Mouse (Mus musculus): ENCODE measurements around the gene Fam118b. TPM values are rescaled to one million over a fixed set of nuclear protein-coding genes. Genes with fewer than 3 reads are reported as not detected.
A peak's percentile ranks its signal among the peaks of the same experiment; 100 is the strongest.

Fam118b gene
- total and polyA plus RNA-seq, 2 experiments from 2014 or later: 29.4 to 37.4 TPM

GRCm38 (mm10) chr9:35289992-35290391, 22.4 kb upstream of the Fam118b start:
- 35% methylated on average over 7 of the region's 7 CpGs for WGBS
- ATAC-seq (ENCODE audit: low FRiP score) (no peak), DNase-seq (ENCODE audit: low spot score) (no peak)
- no peaks in the 10 kb centered on the region for H3K9me3 ChIP-seq (ENCODE audit: low read length)
- H3K36me3 ChIP-seq (ENCODE audit: insufficient read depth, low read length): no peaks in the 10 kb centered on the region
- H3K27me3 ChIP-seq (ENCODE audit: insufficient read depth, low read length): 0 out of 2 replicates have a peak, but pooled peaks cover 5% of the 10 kb centered on the region
- no peak for TF ChIP-seq CTCF (IDR thresholded peaks at IDR 0.05)
- H3K9ac ChIP-seq (replicated peaks; ENCODE audit: low read length, poor library complexity, severe bottlenecking): no peak overlapping the region
- H3K4me1 ChIP-seq (ENCODE audit: insufficient read depth, low read length): no peaks in the 10 kb centered on the region
- H3K27ac ChIP-seq (ENCODE audit: low read depth, low read length): no peak overlapping the region
- H3K4me3 ChIP-seq (ENCODE audit: low read depth, low read length): no peak overlapping the region
- no peak overlapping the region for H3K4me2 ChIP-seq (ENCODE audit: low read depth, low read length, poor library complexity, severe bottlenecking)

GRCm38 (mm10) chr9:35286351-35286750, 18.7 kb upstream of the Fam118b start:
- no peak for TF ChIP-seq CTCF (IDR thresholded peaks at IDR 0.05)
- ATAC-seq (ENCODE audit: low FRiP score) (no peak), DNase-seq (ENCODE audit: low spot score) (no peak)
- H3K4me2 ChIP-seq (ENCODE audit: low read depth, low read length, poor library complexity, severe bottlenecking): no peak overlapping the region
- no peaks in the 10 kb centered on the region for H3K9me3 ChIP-seq (ENCODE audit: low read length)
- H3K4me3 ChIP-seq (ENCODE audit: low read depth, low read length): no peak overlapping the region
- no peaks in the 10 kb centered on the region for H3K36me3 ChIP-seq (ENCODE audit: insufficient read depth, low read length)
- no peak overlapping the region for H3K27ac ChIP-seq (ENCODE audit: low read depth, low read length)
- H3K4me1 ChIP-seq (ENCODE audit: insufficient read depth, low read length): no peaks in the 10 kb centered on the region
- WGBS: 60% methylated on average over 3 of the region's 3 CpGs
- 0 out of 2 replicates have a peak, but pooled peaks cover 5% of the 10 kb centered on the region for H3K27me3 ChIP-seq (ENCODE audit: insufficient read depth, low read length)
- no peak overlapping the region for H3K9ac ChIP-seq (replicated peaks; ENCODE audit: low read length, poor library complexity, severe bottlenecking)

- no peak overlapping the region for H3K9ac ChIP-seq (replicated peaks; ENCODE audit: low read length, poor library complexity, severe bottlenecking)
- no peak overlapping the region for H3K27ac ChIP-seq (ENCODE audit: low read depth, low read length)
- no peaks in the 10 kb centered on the region for H3K9me3 ChIP-seq (ENCODE audit: low read length)
- 91% methylated on average over 4 of the region's 4 CpGs for WGBS
- DNase-seq (ENCODE audit: low spot score): no peak
- H3K4me2 ChIP-seq (ENCODE audit: low read depth, low read length, poor library complexity, severe bottlenecking): no peak overlapping the region
- ATAC-seq (ENCODE audit: low FRiP score): no peak
- 0 out of 2 replicates have a peak, but pooled peaks cover 5% of the 10 kb centered on the region for H3K27me3 ChIP-seq (ENCODE audit: insufficient read depth, low read length)
- no peaks in the 10 kb centered on the region for H3K4me1 ChIP-seq (ENCODE audit: insufficient read depth, low read length)
- H3K36me3 ChIP-seq (ENCODE audit: insufficient read depth, low read length): no peaks in the 10 kb centered on the region
- H3K4me3 ChIP-seq (ENCODE audit: low read depth, low read length): no peak overlapping the region
- TF ChIP-seq CTCF (IDR thresholded peaks at IDR 0.05): no peak
These were observed 16.7 kb upstream of the Fam118b start for GRCm38 (mm10) chr9:35284351-35284750.

- H3K27me3 ChIP-seq (ENCODE audit: insufficient read depth, low read length): 0 out of 2 replicates have a peak, but pooled peaks cover 2% of the 10 kb centered on the region
- no peaks in the 10 kb centered on the region for H3K36me3 ChIP-seq (ENCODE audit: insufficient read depth, low read length)
- no peaks in the 10 kb centered on the region for H3K9me3 ChIP-seq (ENCODE audit: low read length)
- no peak overlapping the region for H3K4me2 ChIP-seq (ENCODE audit: low read depth, low read length, poor library complexity, severe bottlenecking)
- no peak overlapping the region for H3K27ac ChIP-seq (ENCODE audit: low read depth, low read length)
- 56% methylated on average over 13 of the region's 13 CpGs for WGBS
- ATAC-seq (ENCODE audit: low FRiP score) (no peak), DNase-seq (ENCODE audit: low spot score) (no peak)
- no peaks in the 10 kb centered on the region for H3K4me1 ChIP-seq (ENCODE audit: insufficient read depth, low read length)
- no peak overlapping the region for H3K4me3 ChIP-seq (ENCODE audit: low read depth, low read length)
- no peak for TF ChIP-seq CTCF (IDR thresholded peaks at IDR 0.05)
- no peak overlapping the region for H3K9ac ChIP-seq (replicated peaks; ENCODE audit: low read length, poor library complexity, severe bottlenecking)
These were observed 15.9 kb upstream of the Fam118b start for GRCm38 (mm10) chr9:35283415-35284069.

GRCm38 (mm10) chr9:35282851-35283200, 15.2 kb upstream of the Fam118b start:
- WGBS: 49% methylated on average over 5 of the region's 5 CpGs
- Histone ChIP-seq H3K4me2 (ENCODE audit: low read depth, low read length, poor library complexity, severe bottlenecking) (no peak overlapping the region), H3K9ac (replicated peaks; ENCODE audit: low read length, poor library complexity, severe bottlenecking) (no peak overlapping the region), H3K9me3 (ENCODE audit: low read length) (no peaks in the 10 kb centered on the region), H3K27me3 (ENCODE audit: insufficient read depth, low read length) (no peaks in the 10 kb centered on the region), H3K4me3 (ENCODE audit: low read depth, low read length) (no peak overlapping the region), H3K27ac (ENCODE audit: low read depth, low read length) (no peak overlapping the region), H3K4me1 (ENCODE audit: insufficient read depth, low read length) (no peaks in the 10 kb centered on the region), H3K36me3 (ENCODE audit: insufficient read depth, low read length) (peaks cover 3% of the 10 kb centered on the region; the same call in 1 of the 2 replicates)
- no peak for TF ChIP-seq CTCF (IDR thresholded peaks at IDR 0.05)
- ATAC-seq (ENCODE audit: low FRiP score): no peak
- no peak for DNase-seq (ENCODE audit: low spot score)

GRCm38 (mm10) chr9:35282006-35282850, 14.6 kb upstream of the Fam118b start:
- Histone ChIP-seq H3K9ac (replicated peaks; ENCODE audit: low read length, poor library complexity, severe bottlenecking) (no peak overlapping the region), H3K27ac (ENCODE audit: low read depth, low read length) (no peak overlapping the region), H3K27me3 (ENCODE audit: insufficient read depth, low read length) (no peaks in the 10 kb centered on the region), H3K36me3 (ENCODE audit: insufficient read depth, low read length) (peaks cover 7% of the 10 kb centered on the region), H3K4me2 (ENCODE audit: low read depth, low read length, poor library complexity, severe bottlenecking) (no peak overlapping the region), H3K4me3 (ENCODE audit: low read depth, low read length) (no peak overlapping the region), H3K9me3 (ENCODE audit: low read length) (no peaks in the 10 kb centered on the region), H3K4me1 (ENCODE audit: insufficient read depth, low read length) (no peaks in the 10 kb centered on the region)
- peak; percentile 91 for TF ChIP-seq CTCF (IDR thresholded peaks at IDR 0.05)
- WGBS: 10% methylated on average over 5 of the region's 5 CpGs
- ATAC-seq (ENCODE audit: low FRiP score): peak; percentile 44
- DNase-seq (ENCODE audit: low spot score): peak; percentile 78

Data from midbrain, postnatal 0 days (tissue).